Mouse (Mus musculus) stomach, embryonic 16.5 days (tissue): ENCODE results near the gene Scn1b. TPM values are rescaled to one million over a fixed set of nuclear protein-coding genes. Genes with fewer than 3 reads are reported as not detected.

Experiments used
- ATAC-seq: fragments of 200-750 bp; cut with Nextera tagmentation; 2 replicates; pipeline ENCODE4 v1.8.0; 2017; ENCODE audit warnings: moderate number of reproducible peaks, moderate TSS enrichment; ENCODE audit not compliant: insufficient read depth, low FRiP score
- H3K27ac ChIP-seq: fragments of 300-500 bp; sonication (generic); 2 replicates; pipeline ENCODE4 v1.5.1; 2014; ENCODE audit warnings: low read length
- H3K27me3 ChIP-seq: fragments of 300-500 bp; sonication (generic); 2 replicates; pipeline ENCODE4 v1.6.1; 2014; ENCODE audit warnings: low read length, control low read depth, mixed read lengths; ENCODE audit not compliant: control insufficient read depth, insufficient read depth
- H3K36me3 ChIP-seq: fragments of 300-500 bp; sonication (generic); 2 replicates; pipeline ENCODE4 v1.6.1; 2014; ENCODE audit warnings: low read length; ENCODE audit not compliant: control insufficient read depth, insufficient read depth
- H3K4me1 ChIP-seq: fragments of 300-500 bp; sonication (generic); 2 replicates; pipeline ENCODE4 v1.6.1; 2014; ENCODE audit warnings: low read length, control low read depth, mixed read lengths; ENCODE audit not compliant: control insufficient read depth, insufficient read depth
- H3K4me2 ChIP-seq: fragments of 300-500 bp; sonication (generic); 2 replicates; pipeline ENCODE4 v1.6.1; 2014; ENCODE audit warnings: low read depth, low read length, mixed read lengths
- H3K4me3 ChIP-seq: fragments of 300-500 bp; sonication (generic); replicated peaks from 2 replicates; pipeline ENCODE4 v1.5.1; 2014; ENCODE audit warnings: mild to moderate bottlenecking, low read length
- H3K9ac ChIP-seq: fragments of 300-500 bp; sonication (generic); 2 replicates; pipeline ENCODE4 v1.6.1; 2014; ENCODE audit warnings: low read length
- H3K9me3 ChIP-seq: fragments of 300-500 bp; sonication (generic); replicated peaks from 2 replicates; pipeline ENCODE4 v1.6.1; 2016; ENCODE audit warnings: low read length, control low read depth; ENCODE audit not compliant: control insufficient read depth
- WGBS: fragments of 180-500 bp; shearing (Covaris S2); extraction: QIAGEN DNeasy Blood & Tissue Kit; methylation state at CpG from one replicate; pipeline ENCODE4 v1.1.7; 2014; 5-methylcytosine and 5-hydroxymethylcytosine counted together
- polyA plus RNA-seq: library from polyadenylated mRNA; unstranded; fragments of >200 nt; fragmentation: Nextera tagmentation; extraction: Ambion mirVana; gene quantifications from 2 replicates; pipeline ENCODE4 v1.2.1, GENCODE M21; 2015

Scn1b gene
- polyA plus RNA-seq, 1 experiment from 2014 or later, result 1.4 TPM

DNA sequence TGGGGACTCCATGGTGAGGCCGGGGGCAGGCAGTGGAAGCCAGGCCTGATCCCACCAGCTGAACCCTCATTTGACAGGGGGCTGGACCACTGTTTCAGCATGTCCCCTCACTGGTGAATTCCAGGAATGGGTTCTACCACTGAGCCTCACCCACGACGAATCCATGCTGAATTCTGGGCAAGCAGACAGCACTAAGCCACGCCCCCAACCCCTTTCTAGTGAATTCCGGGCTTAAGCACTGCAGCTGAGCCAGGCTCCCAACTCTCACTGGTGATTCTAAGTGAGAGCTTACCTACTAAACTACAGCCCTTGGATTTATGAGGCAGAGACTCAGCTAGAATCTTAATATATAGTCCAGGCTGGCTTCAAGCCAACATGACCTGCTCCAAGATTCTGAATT is 59.0 kb downstream of the Scn1b start:
- peak overlapping the region; percentile 66 for H3K27ac ChIP-seq
- H3K36me3 ChIP-seq, result no peaks in the 10 kb centered on the region
- H3K4me3 ChIP-seq, result no peak overlapping the region
- ATAC-seq, result peak; percentile 46
- H3K9me3 ChIP-seq, result no peaks in the 10 kb centered on the region
- H3K27me3 ChIP-seq, result no peaks in the 10 kb centered on the region
- peak overlapping the region; percentile 40 for H3K9ac ChIP-seq
- peaks cover 17% of the 10 kb centered on the region for H3K4me1 ChIP-seq
- H3K4me2 ChIP-seq, result no peak overlapping the region
- 31% methylated on average over 5 of the region's 5 CpGs for WGBS

Other genes starting within 250 kb of the Scn1b start
- 0.08 and 0.29 TPM in 2 replicates for gene Cd22, start 246.7 kb downstream of the Scn1b start, polyA plus RNA-seq
- gene Mag, start 212.1 kb downstream of the Scn1b start, polyA plus RNA-seq, result 0.35 and 0.45 TPM in 2 replicates
- gene Hamp2, start 202.3 kb downstream of the Scn1b start, polyA plus RNA-seq, result not detected in 2 replicates
- gene Hamp, start 183.0 kb downstream of the Scn1b start, polyA plus RNA-seq, result 0.90 and 1.1 TPM in 2 replicates
- gene Usf2, start 170.2 kb downstream of the Scn1b start, polyA plus RNA-seq, result 12.8 and 16.0 TPM in 2 replicates
- gene Lsr, start 153.5 kb downstream of the Scn1b start, polyA plus RNA-seq, result 99.6 and 107 TPM in 2 replicates
- gene Fam187b, start 153.2 kb downstream of the Scn1b start, polyA plus RNA-seq, result 8.8 and 10.0 TPM in 2 replicates
- gene Fxyd5, start 84.5 kb downstream of the Scn1b start, polyA plus RNA-seq, result 28.0 and 31.0 TPM in 2 replicates
- gene Fxyd7, start 75.5 kb downstream of the Scn1b start, polyA plus RNA-seq, result 22.2 and 25.8 TPM in 2 replicates
- 127 and 129 TPM in 2 replicates for gene Fxyd1, start 69.8 kb downstream of the Scn1b start, polyA plus RNA-seq
- gene Lgi4, start 67.7 kb downstream of the Scn1b start, polyA plus RNA-seq, result 0.92 and 1.7 TPM in 2 replicates
- 497 and 614 TPM in 2 replicates for gene Fxyd3, start 50.3 kb downstream of the Scn1b start, polyA plus RNA-seq
- gene Hpn, start 11.7 kb downstream of the Scn1b start, polyA plus RNA-seq, result 35.7 and 36.0 TPM in 2 replicates
- gene Gramd1a, start 28.9 kb upstream of the Scn1b start, polyA plus RNA-seq, result 56.7 and 57.9 TPM in 2 replicates
- not detected in 2 replicates for gene Scgb2b2, start 163.5 kb upstream of the Scn1b start, polyA plus RNA-seq
- gene Scgb1b2, start 164.8 kb upstream of the Scn1b start, polyA plus RNA-seq, result not detected in 2 replicates
- not detected in 2 replicates for gene Scgb2b3, start 235.1 kb upstream of the Scn1b start, polyA plus RNA-seq
- not detected in 2 replicates for gene Scgb1b3, start 248.6 kb upstream of the Scn1b start, polyA plus RNA-seq